Mouse (Mus musculus) forebrain, embryonic 14.5 days (tissue): ENCODE results near the gene Dirc2. TPM values are rescaled to one million over a fixed set of nuclear protein-coding genes. Genes with fewer than 3 reads are reported as not detected.

Experiments
- ATAC-seq: fragments of 200-750 bp; cut with Nextera tagmentation; 2 replicates; pipeline ENCODE4 v1.8.0; 2017; ENCODE audit warnings: mild to moderate bottlenecking, moderate library complexity
- DNase-seq: peaks from one replicate; pipeline ENCODE4 v3.0.0-alpha.2; 2015; ENCODE audit warnings: low spot score
- H3K27ac ChIP-seq: fragments of 300-500 bp; sonication (generic); 2 replicates; pipeline ENCODE4 v1.5.1; 2014; ENCODE audit warnings: low read depth, mild to moderate bottlenecking, control low read depth, low read length, moderate library complexity
- H3K27me3 ChIP-seq: fragments of 300-500 bp; sonication (generic); replicated peaks from 2 replicates; pipeline ENCODE4 v1.6.1; 2014; ENCODE audit warnings: low read length, control low read depth, mixed read lengths; ENCODE audit not compliant: control insufficient read depth, insufficient read depth
- H3K36me3 ChIP-seq: fragments of 300-500 bp; sonication (generic); 2 replicates; pipeline ENCODE4 v1.6.1; 2014; ENCODE audit warnings: low read length, control low read depth; ENCODE audit not compliant: control insufficient read depth, insufficient read depth
- H3K4me1 ChIP-seq: fragments of 300-500 bp; sonication (generic); 2 replicates; pipeline ENCODE4 v1.6.1; 2014; ENCODE audit warnings: antibody characterized with exemption, low read length, control low read depth; ENCODE audit not compliant: control insufficient read depth, insufficient read depth
- H3K4me2 ChIP-seq: fragments of 300-500 bp; sonication (generic); 2 replicates; pipeline ENCODE4 v1.6.1; 2014; ENCODE audit warnings: mild to moderate bottlenecking, control low read depth, low read length
- H3K4me3 ChIP-seq: fragments of 300-500 bp; sonication (generic); 2 replicates; pipeline ENCODE4 v1.5.1; 2014; ENCODE audit warnings: low read depth, low read length, control low read depth
- H3K9ac ChIP-seq: fragments of 300-500 bp; sonication (generic); 2 replicates; pipeline ENCODE4 v1.6.1; 2014; ENCODE audit warnings: mild to moderate bottlenecking, low read length, control low read depth, moderate library complexity
- H3K9me3 ChIP-seq: fragments of 300-500 bp; sonication (generic); replicated peaks from 2 replicates; pipeline ENCODE4 v1.6.1; 2016; ENCODE audit warnings: low read length, control low read depth, mixed read lengths; ENCODE audit not compliant: control insufficient read depth
- WGBS: fragments of 180-500 bp; shearing (Covaris S2); extraction: QIAGEN DNeasy Blood & Tissue Kit; methylation state at CpG from one replicate; pipeline ENCODE4 v1.1.7; 2014; 5-methylcytosine and 5-hydroxymethylcytosine counted together
- polyA plus RNA-seq: library from polyadenylated mRNA; unstranded; fragments of >200 nt; fragmentation: Nextera tagmentation; extraction: Ambion mirVana; gene quantifications from 2 replicates; pipeline ENCODE4 v1.2.1, GENCODE M21; 2014

Dirc2 gene
- polyA plus RNA-seq, 1 experiment from 2014 or later, result 40.7 TPM

- WGBS, result 67% methylated on average over 7 of the region's 7 CpGs
- Histone ChIP-seq H3K36me3 (no peaks in the 10 kb centered on the region; the same call in 1 of the 2 replicates), H3K4me1 (0 out of 2 replicates have a peak, but pooled peaks cover 3% of the 10 kb centered on the region), H3K4me2 (no peak overlapping the region), H3K27ac (no peak overlapping the region), H3K9me3 (no peaks in the 10 kb centered on the region), H3K27me3 (no peaks in the 10 kb centered on the region), H3K4me3 (no peak overlapping the region), H3K9ac (no peak overlapping the region)
- DNase-seq (no peak), ATAC-seq (no peak)
Observed at GRCm38 (mm10) chr16:35738096-35738767, 30.9 kb downstream of the Dirc2 start.

DNA sequence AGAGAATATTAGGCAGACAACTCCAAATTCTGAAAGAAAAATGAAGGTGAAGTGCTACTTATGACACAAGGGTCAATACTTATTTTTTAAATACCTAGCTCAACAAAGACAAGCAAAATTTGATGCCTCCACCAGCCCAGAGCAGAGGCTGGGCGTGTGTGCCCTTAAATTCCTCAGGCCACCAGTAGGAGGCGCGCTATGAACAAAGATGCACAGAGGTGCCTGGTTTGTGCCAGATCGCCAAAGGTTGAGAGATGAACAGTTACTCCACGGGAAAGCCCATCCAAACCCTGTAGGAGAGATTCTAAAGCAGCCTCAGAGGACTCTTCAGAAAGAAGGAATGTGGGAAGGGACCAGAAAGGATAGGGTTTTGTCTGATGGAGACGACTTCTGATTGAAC, 35.1 kb downstream of the Dirc2 start:
- H3K9me3 ChIP-seq, result no peaks in the 10 kb centered on the region
- no peak overlapping the region for H3K27ac ChIP-seq
- no peaks in the 10 kb centered on the region for H3K4me1 ChIP-seq
- H3K27me3 ChIP-seq, result no peaks in the 10 kb centered on the region
- DNase-seq, result peak; percentile 66
- no peak overlapping the region for H3K4me2 ChIP-seq
- ATAC-seq, result no peak
- no peak overlapping the region for H3K9ac ChIP-seq
- peaks cover 6% of the 10 kb centered on the region for H3K36me3 ChIP-seq
- WGBS, result 15% methylated on average over 6 of the region's 6 CpGs
- H3K4me3 ChIP-seq, result no peak overlapping the region

DNA sequence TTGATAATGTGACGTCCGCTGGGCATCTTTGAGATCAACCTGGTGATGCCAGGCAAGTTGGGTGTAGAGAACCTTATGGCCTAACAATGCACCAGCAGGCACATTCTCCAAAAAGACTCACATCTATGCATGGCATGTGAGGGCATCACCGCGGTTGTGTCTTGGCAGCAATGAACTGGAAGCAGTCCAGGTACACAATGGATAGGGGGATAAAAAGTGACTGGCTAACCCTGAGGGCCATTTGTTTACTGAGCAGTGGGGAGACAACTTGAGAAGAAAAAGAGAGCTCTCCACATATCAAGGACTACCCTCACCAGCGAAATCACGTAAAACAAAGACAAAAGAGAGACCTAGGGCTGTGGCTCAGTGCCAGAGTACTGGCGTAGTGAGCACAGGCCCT, 37.1 kb downstream of the Dirc2 start:
- no peak overlapping the region for H3K9ac ChIP-seq
- 47% methylated on average over 7 of the region's 7 CpGs for WGBS
- no peaks in the 10 kb centered on the region for H3K27me3 ChIP-seq
- DNase-seq (peak; percentile 28), ATAC-seq (no peak)
- no peak overlapping the region for H3K4me3 ChIP-seq
- H3K27ac ChIP-seq, result no peak overlapping the region
- H3K4me2 ChIP-seq, result no peak overlapping the region
- H3K36me3 ChIP-seq, result peaks cover 6% of the 10 kb centered on the region
- no peaks in the 10 kb centered on the region for H3K9me3 ChIP-seq
- peaks cover 7% of the 10 kb centered on the region; the same call in 1 of the 2 replicates for H3K4me1 ChIP-seq

DNA sequence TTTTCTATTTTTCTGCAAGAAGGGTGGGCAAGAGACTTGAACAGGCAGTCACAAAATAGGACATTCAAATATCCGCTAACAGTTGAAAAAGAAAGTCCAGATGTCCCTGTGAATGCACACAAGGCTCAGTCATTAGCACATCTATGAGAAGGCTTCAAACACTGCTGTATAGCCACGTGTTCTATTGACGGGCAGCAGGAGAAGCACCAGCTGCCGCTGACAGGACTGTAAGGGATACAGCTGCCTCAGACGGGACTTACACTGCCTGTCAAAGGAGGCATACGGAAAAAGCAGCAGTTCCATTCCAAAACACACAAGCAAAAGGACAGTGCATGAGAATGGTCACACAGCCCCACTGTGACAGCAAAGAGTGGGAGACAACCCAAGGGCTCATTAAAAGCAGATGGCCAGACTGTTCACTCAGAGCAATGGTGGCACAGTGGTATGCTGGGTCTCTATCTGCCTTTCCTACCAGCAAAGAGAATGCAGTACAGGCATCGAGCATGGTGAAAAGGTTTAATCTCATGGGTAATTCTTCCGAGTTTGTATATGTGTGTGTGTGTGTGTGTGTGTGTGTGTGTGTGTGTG, 39.9 kb downstream of the Dirc2 start:
- no peaks in the 10 kb centered on the region for H3K27me3 ChIP-seq
- no peak overlapping the region for H3K4me3 ChIP-seq
- 21% methylated on average over 8 of the region's 8 CpGs for WGBS
- no peak overlapping the region for H3K4me2 ChIP-seq
- DNase-seq, result peak; percentile 85
- H3K9ac ChIP-seq, result no peak overlapping the region
- peak; percentile 98 for ATAC-seq
- H3K9me3 ChIP-seq, result no peaks in the 10 kb centered on the region
- peaks cover 14% of the 10 kb centered on the region; the same call in 1 of the 2 replicates for H3K36me3 ChIP-seq
- peak overlapping the region; percentile 72; the same call in 1 of the 2 replicates for H3K27ac ChIP-seq
- H3K4me1 ChIP-seq, result peaks cover 7% of the 10 kb centered on the region; the same call in 1 of the 2 replicates

DNA sequence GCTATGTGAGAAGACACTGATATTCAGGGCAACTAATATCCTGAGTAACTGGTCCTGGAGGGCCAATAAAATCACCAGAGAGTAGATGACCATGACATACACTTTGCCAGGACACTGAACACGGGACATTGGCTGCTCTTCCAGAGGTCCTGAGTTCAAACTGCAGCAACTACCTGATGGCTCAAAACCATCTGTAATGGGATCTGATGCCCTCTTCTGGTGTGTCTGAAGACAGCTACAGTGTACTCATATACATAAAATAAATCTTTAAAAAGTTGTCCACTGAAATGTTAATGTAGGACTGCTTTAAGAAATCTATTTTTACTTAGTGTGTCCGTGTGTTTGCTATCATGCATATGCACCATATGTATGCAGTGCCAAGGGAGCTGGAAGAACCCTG, 42.6 kb downstream of the Dirc2 start:
- Histone ChIP-seq H3K9me3 (no peaks in the 10 kb centered on the region), H3K4me2 (no peak overlapping the region), H3K36me3 (peaks cover 8% of the 10 kb centered on the region; the same call in 1 of the 2 replicates), H3K4me3 (no peak overlapping the region), H3K27me3 (no peaks in the 10 kb centered on the region), H3K4me1 (peaks cover 7% of the 10 kb centered on the region; the same call in 1 of the 2 replicates), H3K9ac (no peak overlapping the region), H3K27ac (no peak overlapping the region)
- 80% methylated on average over 2 of the region's 2 CpGs for WGBS
- ATAC-seq (no peak), DNase-seq (no peak)

DNA sequence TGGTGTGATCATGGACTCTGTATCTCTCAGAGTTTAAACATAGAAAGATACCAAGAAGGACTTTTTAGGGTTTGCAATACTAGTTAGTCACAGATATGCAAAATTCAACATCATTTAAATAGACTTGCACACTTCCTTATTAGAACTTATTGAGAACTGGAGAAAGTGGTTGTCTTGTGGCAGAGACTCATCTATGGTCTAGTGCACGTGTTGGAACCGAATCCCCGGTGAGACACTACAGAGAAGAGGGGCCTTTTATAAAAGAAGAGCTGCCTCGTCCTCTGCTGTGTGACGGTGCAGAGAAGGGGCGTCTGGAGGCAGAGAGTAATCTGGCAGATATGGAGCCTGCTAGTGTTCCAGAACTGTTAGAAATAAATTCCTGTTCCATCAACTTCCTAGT, 44.6 kb downstream of the Dirc2 start:
- Histone ChIP-seq H3K27ac (no peak overlapping the region), H3K4me3 (no peak overlapping the region), H3K9ac (no peak overlapping the region), H3K4me1 (peaks cover 7% of the 10 kb centered on the region; the same call in 1 of the 2 replicates), H3K27me3 (no peaks in the 10 kb centered on the region), H3K9me3 (no peaks in the 10 kb centered on the region), H3K4me2 (no peak overlapping the region), H3K36me3 (peaks cover 8% of the 10 kb centered on the region; the same call in 1 of the 2 replicates)
- no peak for ATAC-seq
- 81% methylated on average over 6 of the region's 6 CpGs for WGBS
- no peak for DNase-seq

GRCm38 (mm10) chr16:35717761-35718160, 51.4 kb downstream of the Dirc2 start:
- H3K27me3 ChIP-seq, result no peaks in the 10 kb centered on the region
- H3K4me3 ChIP-seq, result no peak overlapping the region
- no peak overlapping the region for H3K9ac ChIP-seq
- no peak overlapping the region for H3K27ac ChIP-seq
- ATAC-seq (no peak), DNase-seq (no peak)
- H3K4me2 ChIP-seq, result no peak overlapping the region
- H3K9me3 ChIP-seq, result no peaks in the 10 kb centered on the region
- H3K36me3 ChIP-seq, result peaks cover 16% of the 10 kb centered on the region; the same call in 1 of the 2 replicates
- 80% methylated on average over 5 of the region's 5 CpGs for WGBS
- no peaks in the 10 kb centered on the region for H3K4me1 ChIP-seq

DNA sequence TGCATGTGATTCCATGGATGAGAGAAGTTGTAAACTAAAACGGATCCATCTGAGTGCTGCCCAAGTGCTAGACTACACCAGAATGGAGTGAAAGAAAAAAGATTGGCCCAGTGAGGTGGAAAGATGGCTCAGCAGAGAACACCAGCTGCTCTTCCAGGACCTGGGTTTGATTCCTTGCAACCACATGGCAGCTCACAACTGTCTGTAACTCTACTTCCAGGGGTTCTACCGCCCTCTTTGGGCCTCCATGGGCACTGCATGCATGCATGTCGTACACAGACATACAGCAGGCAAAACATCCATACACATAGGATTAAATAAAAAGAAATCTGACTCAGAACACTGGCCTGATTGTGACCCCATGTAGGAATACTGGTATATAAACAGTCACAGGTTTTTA, 52.9 kb downstream of the Dirc2 start:
- peaks cover 16% of the 10 kb centered on the region; the same call in 1 of the 2 replicates for H3K36me3 ChIP-seq
- H3K4me1 ChIP-seq, result no peaks in the 10 kb centered on the region; the same call in 1 of the 2 replicates
- no peaks in the 10 kb centered on the region for H3K9me3 ChIP-seq
- DNase-seq (no peak), ATAC-seq (no peak)
- H3K27me3 ChIP-seq, result no peaks in the 10 kb centered on the region
- 86% methylated on average over 3 of the region's 3 CpGs for WGBS
- no peak overlapping the region for H3K9ac ChIP-seq
- no peak overlapping the region for H3K4me3 ChIP-seq
- H3K4me2 ChIP-seq, result no peak overlapping the region
- H3K27ac ChIP-seq, result no peak overlapping the region

- ATAC-seq (no peak), DNase-seq (no peak)
- Histone ChIP-seq H3K9ac (no peak overlapping the region), H3K4me2 (no peak overlapping the region), H3K9me3 (no peaks in the 10 kb centered on the region), H3K27ac (no peak overlapping the region), H3K4me3 (no peak overlapping the region), H3K27me3 (no peaks in the 10 kb centered on the region), H3K4me1 (no peaks in the 10 kb centered on the region; the same call in 1 of the 2 replicates), H3K36me3 (peaks cover 16% of the 10 kb centered on the region; the same call in 1 of the 2 replicates)
- WGBS, result 95% methylated on average over 5 of the region's 5 CpGs
Observed at GRCm38 (mm10) chr16:35715771-35716170, 53.4 kb downstream of the Dirc2 start.
